Mouse (Mus musculus): Measurements from ENCODE around the gene Rps25.

Rps25 gene

DNA sequence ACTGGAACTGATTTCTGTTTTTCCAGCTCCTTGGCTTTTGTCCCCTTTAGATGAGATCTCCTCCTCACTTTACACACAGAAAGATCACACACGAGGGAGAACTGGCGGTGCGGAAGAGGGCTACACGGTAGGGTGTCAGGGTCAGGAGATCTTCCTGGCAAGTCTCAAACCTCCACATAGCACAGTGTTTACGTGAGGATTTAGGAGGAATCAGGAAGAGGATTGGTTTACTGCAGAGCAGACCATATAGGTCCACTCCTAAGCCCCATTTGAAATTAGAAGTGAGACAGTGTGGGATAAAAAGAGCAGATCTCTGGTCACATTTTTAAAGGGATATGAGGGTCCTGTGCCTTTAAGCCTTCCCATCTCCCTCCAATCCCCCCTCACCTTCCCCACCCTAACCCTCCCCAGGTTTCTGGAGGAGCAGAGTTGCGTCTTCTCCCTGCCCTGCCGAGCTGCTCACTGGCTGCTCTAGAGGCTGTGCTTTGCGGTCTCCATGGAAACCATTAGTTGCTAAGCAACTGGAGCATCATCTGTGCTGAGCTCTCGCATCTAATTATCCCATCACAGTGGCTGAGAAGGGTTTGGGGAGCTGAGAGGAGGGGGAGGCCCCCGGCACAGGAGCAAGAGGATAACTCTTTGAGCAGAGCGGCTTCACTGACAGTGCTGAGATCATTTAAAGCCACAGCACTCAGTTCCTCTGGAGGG, 50.2 kb downstream of the Rps25 start:
- DNase-seq = no peak

All from lung, postnatal 14 days (tissue).